Mouse (Mus musculus) MN1 (cell line): ENCODE data around the gene Morc2a.
A peak's percentile ranks its signal among the peaks of the same experiment; 100 is the strongest.
"Not testable (repeated sequence)": the region's sequence is repeated elsewhere in the genome, so short reads cannot be mapped to it uniquely, and the experiment has no call there.

Experiments used
- DNase-seq: peaks from one replicate; pipeline ENCODE4 v3.0.0-alpha.2; 2016; ENCODE audit warnings: low spot score

Gene Morc2a

DNA sequence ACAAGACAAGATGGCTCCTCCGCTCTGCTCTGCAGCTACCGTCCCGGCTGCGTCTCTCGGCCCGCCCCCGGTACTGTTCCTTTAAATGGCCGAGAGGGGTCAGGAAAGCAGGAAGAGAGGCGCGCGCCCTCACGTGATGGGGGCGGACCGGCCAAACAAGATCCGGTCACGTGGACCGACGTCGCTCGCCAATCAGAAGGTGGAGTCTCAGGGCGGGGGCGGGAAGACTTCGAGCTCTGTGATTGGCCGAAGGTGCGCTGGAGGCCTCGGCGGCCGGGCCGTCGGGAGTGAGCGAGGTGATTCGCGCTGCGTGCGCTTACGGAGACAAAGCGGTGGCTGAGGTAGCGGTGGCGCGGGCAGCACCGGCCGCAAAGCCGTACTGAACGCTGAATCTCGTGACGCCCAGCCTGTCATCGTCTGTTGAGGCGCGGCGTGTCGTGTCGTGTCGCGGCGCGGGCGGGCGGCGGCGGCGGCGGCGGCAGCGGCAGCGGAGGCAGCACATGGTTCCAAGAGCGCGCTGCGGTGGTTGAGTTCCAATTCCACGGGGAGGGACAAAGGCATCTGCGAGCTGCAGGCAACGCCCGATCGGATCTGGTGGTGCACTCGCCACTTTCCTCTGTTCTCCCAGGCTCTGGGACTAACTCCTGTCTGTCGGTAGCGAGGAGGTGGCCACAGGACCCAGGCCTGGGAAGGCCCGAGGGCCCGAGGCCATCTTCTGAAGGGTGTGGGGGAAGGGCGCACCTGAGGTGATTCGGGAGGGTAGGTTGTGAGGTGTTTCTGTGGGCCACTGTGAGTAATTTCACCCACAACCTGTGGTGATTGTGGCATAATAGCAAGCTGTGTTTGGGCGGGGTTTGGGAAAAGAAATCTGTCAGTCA lies at the start of gene Morc2a:
Morc2a (plus strand) TSS at position 228 of the 878 bp plus-strand sequence.
- DNase-seq, result peak; percentile 96

DNA sequence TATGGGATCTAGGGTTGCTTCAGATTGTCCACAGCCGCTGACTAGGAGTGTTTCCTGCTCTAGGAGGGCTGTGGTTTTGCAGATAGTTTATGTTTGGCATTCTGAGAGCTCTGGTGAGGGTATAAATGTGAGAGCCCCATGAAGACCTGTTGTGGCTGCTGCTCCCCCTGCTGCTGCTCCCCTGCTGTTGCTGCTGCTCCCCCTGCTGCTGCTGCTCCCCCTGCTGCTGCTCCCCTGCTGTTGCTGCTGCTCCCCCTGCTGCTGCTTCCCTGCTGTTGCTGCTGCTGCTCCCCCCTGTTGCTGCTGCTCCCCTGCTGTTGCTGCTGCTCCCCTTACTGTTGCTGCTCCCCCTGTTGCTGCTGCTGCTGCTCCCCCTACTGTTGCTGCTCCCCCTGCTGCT lies 47.0 kb upstream of the Morc2a start:
- not testable (repeated sequence) for DNase-seq

DNA sequence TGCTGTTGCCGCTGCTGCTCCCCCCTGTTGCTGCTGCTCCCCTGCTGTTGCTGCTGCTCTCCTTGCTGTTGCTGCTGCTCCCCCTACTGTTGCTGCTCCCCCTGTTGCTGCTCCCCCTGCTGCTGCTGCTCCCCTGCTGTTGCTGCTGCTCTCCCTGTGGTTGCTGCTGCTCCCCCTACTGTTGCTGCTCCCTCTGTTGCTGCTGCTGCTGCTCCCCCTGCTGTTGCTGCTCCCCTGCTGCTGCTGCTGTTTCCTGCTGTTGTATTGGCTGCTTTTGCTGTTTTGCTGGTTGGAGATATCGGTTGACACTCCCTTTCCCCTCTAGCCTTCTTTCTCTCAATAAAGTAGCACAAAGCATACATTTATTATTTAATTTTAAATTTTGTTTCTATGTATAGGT lies 46.3 kb upstream of the Morc2a start:
- DNase-seq, result not testable (repeated sequence)

DNA sequence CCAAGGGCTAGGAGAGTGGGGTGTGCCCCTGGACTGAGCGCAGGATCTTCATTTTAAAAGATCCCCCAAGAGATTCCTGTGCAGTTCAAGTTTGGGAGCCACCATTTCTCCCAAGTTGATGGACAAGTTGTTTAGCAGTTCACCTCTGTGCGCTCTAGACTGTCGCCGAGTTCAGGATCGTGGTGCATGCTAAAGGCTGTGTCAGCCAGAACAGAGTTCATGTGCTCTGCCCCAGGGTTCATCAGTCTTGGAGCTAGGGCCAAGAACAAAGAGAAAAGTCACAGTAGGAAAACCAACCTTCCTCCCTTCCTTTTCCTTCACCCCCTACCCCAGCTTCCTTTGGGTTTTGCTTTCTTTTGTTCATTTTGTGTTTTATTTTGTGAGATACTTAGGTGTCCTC lies 42.5 kb upstream of the Morc2a start:
- DNase-seq, result no peak

DNA sequence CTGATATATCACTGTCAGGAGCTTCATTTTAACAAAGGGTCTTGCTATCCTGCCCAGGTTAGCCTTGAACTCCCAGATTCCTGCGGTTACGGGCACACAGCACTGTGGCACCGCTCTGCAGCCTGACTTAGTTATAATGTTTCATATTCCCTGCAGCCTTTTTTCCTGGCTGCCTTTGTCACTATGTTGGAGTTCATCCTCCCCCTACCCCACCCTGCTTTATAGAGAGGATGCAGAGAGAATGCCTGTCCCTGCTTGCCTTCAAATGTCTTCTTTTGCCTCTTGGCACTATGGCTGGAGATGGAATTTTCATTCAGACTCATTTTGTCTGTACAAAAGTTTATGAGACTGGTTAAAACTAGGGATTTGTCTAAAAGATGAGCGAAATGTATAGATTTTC lies 33.4 kb upstream of the Morc2a start:
- no peak for DNase-seq

DNA sequence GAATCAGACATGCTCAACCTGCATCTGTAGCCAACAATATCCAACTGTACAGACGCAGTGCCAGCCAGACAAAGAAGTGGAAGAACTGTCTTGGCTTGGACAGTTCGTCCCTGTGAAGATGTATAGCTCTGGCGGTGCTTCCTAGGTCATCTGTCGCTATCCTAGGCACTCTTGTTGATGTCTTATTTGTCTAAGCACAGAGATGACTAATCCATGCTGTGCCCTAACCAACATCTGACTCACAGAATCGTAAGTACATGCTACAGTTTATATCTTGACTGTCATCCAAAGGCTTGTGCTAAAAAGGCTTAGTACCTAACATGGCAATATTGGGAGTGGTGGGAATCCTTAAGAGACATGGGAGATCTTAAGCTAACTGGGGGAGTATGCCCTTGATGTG lies 26.2 kb upstream of the Morc2a start:
- no peak for DNase-seq

DNA sequence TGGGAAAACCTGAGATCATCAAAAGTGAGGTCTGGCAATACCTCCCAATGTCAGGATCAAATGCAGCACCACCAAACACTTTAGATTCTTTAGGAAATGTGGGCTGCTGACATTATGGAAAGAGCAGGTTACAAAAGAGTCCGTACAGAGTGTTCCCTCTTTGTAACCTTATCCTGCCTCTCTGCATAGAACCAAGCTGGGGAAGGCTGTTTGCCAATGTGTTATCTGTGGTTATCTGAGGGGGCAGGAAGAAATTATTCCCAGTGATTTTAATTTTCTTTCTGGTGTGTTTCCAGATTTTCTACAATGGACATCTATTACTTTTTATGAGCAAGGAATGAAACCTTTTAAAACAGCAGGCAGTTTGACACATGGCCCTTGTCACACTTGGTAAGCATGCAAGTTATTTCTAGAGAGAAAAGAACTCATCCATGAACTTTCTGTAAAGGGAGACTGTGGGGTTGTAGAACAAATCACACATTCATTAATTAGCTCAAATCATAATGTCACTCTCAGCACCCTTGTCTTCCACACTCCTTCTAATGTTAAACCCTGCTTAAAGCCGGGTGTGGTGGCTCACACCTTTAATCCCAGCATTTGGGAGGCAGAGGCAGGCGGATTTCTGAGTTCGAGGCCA lies 24.5 kb upstream of the Morc2a start:
- DNase-seq, result no peak

DNA sequence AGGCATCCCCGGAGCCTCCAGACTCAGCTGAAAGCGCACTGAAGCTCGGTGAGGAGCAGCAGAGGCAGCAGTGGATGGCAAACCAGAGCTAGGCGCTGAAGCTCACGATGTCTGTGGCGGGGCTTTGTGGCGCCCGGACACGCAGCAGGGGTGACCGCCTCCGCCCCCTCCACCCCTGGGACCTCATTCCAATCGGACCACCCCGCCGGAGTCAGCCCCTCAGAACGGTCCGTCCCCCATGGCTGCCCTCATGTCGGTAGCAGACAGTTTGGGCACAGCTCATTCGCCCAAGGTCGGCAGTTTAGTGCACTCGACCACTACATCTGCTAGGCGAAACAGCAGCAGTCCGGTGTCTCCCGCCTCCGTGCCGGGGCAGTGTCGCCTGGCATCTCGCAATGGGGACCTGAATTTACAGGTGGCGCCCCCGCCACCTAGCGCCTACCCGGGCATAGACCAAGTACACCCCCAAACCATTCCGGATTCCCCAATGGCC lies 19.9 kb upstream of the Morc2a start:
- DNase-seq, result no peak

DNA sequence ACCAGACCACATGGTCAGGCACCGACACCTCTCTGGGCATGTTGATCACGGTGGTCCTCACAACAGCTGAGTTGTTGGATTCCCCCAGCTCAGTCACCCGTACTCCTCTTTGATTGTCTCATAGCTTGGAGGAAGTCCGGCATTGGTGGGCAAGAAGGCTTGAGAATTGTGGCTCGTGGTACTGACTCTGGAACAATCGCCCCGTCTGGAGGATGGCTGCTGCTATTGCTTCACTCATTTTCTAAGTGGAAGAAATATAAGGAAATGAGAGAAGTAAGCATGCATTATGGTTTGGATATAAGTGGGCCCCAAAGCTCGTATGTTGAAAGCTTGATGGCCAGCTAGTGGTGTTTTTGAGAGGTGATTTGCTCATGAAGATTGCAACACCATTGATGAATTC lies 15.7 kb upstream of the Morc2a start:
- not testable (repeated sequence) for DNase-seq

DNA sequence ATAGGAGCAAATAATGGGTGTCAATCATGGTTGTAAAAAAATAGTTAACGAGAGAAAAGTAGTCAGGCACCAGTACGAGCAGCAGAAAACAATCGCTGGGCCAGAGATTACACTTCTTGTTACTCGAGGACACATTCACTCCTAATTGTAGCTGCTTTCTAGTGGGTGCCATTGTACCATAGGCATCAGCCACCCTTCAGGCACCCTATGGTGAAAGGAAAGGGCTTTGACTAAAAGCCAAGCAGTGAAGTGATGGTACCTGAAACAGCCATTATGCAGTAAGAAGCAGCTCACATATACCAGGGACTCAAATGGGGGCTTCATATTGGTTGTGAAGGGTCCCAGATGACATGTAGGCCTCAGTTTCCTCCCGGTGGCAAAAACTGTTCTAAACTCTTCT lies 1.3 kb upstream of the Morc2a start:
- DNase-seq, result no peak

DNA sequence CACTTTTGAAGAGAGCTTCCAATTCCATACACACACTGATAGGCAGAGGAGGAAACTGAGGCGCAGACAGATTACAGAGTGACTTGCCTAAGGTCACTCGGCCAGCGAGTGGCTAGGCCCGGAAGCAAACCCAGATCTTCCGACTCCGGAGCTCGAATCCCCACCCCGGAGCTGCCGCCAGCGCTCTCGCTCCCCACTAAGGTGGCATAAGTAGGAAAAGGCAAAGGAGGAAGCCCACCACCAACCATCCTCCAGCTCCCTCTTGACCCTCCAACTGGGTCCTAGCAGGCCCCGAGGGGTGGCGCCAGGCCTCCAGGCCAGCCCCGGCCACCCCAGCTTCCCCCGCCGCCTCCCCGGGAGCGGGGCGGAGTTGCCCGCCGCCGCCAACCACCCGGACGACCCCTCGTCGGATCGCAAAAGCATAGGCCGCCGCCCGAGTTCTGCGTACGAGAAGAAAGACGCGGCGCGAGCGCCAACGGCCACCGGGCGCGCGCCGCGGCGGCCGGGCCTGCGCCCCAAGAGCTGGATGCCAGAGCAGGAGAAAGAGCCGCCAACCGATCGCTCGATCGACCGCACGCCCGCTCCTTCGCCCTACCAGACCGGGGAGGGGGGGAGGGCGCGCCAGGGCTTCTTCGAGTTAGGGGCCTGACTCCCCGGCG lies 557 bp upstream of the Morc2a start:
- DNase-seq, result no peak

DNA sequence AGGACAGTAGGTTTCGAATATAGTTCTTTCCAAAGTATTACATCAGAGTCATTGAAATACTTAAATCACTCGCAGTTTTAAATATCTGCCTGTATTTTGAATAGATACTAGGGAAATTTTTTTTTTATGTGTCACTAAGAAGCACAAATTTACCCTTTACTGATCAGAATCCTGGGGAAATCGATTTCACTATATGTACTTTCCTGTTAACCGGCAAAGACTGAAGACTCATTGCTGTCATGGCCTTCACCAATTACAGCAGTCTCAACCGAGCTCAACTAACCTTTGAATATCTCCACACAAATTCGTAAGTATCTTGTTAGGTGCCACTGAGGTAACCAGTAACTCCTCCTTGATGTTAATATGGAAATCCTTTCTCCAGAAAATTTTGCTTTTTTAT lies 1.1 kb downstream of the Morc2a start:
- no peak for DNase-seq

DNA sequence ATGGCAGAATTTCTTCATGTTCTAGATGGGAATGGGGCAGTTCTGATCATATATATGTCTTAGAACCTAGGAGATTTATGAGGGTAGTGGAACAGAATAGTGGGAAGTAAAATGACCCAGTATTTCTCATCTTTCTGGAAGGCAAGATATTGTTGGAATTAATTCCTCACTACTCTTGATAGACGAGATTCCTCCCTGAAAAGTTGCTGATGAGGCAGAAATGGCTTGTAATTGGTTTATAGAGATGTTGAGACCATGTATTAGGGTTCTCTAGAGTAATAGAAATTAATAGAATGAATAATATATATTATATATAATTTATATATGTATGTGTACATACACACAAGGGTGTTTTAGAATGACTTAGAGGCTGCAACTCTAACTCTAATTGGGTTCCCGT lies 13.0 kb downstream of the Morc2a start:
- DNase-seq, result no peak

DNA sequence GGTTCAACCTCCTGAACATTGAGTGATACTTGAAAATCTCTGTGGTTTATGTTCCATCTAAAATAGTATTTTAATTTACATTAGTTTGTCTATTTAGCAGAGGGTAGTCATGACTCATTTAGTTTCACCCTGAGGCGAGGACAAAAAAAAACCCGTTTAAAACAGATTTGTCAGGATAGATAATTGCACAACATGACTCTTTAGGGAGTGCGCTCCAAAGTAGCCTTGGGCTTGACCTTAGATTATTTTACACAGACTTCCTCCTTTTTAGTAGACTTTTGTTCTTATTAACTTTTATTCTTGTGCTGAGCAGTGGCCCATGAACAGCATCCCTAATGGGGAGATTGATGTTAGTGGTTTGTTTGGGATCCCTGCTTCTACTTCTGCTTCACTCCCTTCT lies 18.5 kb downstream of the Morc2a start:
- no peak for DNase-seq

DNA sequence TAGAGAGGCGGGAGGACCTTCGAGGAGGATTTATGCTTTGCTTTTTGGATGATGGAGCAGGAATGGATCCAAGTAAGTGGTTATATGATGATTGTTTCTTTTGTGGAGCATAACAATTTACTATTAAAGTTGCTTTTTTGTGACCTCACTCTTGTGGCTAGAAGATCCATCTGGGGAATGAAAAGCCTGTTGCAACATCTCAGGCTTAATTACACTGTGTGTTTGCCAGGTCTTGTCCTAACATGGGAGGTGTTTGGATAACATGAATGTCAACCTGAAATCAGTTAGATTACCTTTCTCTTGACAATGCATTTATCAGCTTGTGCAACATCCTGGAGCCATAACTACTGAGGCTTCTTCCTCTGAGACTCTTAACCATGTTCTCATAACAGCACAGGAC lies 19.8 kb downstream of the Morc2a start:
- DNase-seq, result no peak

DNA sequence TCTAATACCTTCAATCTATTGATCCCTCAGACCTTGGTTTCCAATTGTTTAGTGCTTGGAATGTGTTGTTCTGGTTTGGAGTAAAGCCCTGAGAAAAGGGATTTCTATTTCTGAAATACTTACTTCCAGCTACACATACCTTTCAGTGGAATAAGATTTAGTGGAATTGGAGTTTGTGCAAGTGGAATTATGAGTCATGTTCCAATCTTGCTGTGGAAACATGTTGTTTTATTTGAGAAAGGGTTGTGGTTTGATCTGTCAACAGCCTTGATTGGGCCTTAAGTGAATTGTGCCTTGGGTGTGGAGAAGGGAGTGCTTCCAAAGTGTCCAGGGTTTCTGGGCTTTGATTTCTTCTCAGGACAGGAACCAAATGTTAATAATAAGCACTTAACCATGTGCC lies 20.9 kb downstream of the Morc2a start:
- no peak for DNase-seq

DNA sequence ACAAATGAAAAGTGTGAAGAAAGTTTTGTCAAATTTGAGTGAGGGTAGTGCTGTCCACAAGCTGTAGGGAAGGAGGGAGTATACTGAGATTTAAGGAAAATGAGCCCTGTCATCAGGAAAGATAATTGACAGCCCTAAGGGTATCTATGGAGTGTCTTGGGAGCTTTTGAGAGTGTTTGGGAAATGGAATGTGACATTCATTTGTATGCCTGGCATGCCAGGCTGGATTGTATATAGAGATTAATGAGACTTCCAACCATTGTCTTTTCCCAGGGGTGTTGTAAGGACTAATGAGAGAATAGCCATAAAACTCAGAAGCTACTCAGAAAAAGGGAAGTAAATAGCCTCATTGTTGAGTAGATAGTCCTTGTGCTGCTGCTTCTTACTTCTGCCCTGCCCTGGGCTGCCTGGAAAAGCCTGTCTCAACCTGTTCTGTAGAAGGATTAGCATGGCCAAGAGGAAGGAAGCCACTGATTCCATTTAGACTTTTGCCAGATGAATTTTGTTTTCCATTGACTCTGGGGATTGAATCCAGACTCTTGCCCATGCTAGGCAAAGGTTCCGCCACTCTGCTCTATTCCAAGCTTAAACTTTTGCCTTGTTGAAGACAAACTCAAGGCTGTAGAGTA lies 22.1 kb downstream of the Morc2a start:
- DNase-seq, result peak; percentile 19

DNA sequence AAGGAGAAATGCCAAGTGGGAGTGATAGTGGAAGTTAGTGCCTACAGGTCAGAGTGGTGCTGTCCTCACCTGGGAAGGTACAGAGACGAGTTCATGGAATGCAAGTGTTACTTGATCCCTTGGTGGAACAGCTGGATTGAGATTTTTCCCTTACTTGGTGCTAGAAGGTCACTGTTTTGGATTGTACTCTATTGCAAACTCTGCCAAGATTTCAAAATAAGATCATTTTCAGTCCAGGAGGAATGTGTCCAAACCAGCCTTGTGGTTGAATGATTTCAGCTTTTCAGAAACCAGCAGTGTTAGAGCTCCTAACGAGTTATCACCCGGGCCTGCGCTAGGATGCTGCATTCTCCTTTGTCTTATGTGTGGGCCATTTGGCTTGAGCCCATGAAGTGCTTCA lies 25.6 kb downstream of the Morc2a start:
- no peak for DNase-seq

DNA sequence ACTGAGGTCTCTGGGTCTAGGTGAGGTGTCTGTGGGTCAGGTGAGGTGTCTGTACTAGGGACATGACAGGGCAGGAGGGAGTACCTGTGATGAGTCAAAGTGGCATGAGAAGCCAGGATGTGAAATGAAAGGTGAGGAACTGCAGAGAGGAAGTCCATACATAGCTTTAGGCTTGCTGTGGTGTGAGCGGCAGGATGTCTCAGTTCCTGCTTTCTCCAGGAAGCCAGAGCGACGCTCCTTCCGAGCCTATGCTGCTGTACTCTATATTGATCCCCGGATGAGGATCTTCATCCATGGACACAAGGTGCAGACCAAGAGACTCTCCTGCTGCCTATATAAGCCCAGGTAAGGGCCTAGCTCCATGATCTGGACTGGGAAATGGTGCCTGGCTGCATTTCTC lies 27.4 kb downstream of the Morc2a start:
- DNase-seq, result no peak

DNA sequence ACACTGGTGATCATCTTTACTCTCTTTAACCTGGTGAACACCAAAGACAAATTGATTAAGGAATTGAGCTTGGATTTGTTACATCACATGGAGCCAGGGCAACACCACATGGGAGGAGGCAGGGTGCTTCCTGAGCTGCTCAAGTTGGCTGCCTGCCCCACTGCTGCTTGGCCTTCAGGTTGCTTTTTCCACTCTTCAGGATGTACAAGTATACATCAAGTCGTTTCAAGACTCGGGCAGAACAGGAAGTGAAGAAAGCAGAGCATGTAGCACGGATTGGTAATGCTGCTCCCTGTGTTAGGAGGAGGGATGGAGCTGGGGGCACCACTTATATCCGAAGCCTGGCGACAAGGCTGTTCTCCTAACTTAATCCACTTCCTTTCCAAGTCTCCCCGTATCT lies 28.2 kb downstream of the Morc2a start:
- DNase-seq, result no peak

DNA sequence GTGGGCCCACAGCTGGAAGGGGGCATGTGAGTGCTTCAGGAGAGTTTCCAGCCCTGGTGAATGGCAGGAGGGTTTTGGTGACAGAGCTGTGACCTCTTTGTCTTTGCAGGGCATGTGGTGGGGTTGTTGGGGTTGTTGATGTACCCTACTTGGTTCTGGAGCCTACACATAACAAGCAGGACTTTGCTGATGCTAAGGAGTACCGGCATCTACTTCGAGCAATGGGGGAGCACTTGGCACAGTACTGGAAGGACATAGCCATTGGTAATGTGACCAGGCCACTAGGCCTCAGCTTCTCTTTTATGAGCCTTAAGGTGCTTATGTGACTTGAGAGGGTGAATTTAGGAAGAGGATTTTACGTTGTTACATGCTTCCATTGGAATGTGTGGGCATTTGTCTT lies 30.8 kb downstream of the Morc2a start:
- no peak for DNase-seq

DNA sequence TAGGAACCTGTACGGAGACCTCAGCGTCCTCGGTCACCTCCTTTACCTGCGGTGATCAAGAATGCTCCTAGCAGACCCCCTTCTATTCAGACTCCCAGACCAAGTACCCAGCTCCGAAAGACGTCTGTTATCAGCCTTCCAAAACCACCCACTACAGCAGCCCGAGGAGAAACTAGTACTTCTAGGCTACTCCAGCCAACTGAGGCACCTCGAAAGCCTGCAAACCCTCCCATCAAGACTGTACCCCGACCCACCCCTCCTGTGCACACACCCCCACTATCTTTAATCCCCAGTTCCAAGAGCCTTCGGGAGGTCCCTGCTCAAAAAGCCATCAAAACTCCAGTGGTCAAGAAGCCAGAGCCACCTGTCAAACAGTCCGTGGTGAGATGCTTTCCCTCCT lies 34.7 kb downstream of the Morc2a start:
- DNase-seq, result no peak

DNA sequence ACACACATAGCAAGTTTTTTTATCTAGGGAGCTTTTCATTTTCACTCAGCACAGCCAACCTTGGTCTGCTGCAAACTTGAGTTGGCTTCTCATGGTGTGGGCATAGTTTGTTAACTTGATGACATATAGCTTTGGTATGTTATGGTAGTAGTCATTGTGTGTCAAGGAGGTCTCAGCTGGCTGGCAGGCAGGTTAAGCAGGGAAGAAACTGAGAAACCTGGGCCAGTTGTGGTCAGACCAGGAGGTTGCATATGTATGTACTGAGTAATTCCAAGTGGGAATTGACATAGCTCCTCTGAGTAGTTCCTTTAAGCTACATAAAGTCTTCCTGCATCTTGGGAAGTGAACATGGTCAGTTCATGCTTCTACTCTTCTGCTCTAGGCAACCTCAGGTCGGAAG lies 35.2 kb downstream of the Morc2a start:
- no peak for DNase-seq
